Mouse (Mus musculus): ENCODE results near the gene Fbxw19.
"Not testable (repeated sequence)": the region's sequence is repeated elsewhere in the genome, so short reads cannot be mapped to it uniquely, and the experiment has no call there.

Fbxw19 gene

GRCm38 (mm10) chr9:109495775-109496174, at the start of gene Fbxw19:
Gene Fbxw19 (minus strand): TSS chr9:109495875.
- DNase-seq = not testable (repeated sequence)

GRCm38 (mm10) chr9:109523385-109524064, 27.9 kb upstream of the Fbxw19 start:
- DNase-seq = no peak

GRCm38 (mm10) chr9:109449040-109449439, 46.6 kb downstream of the Fbxw19 start, which contains the start of gene Fbxw16:
Gene Fbxw16 (minus strand): TSS chr9:109449140.
- no peak for DNase-seq

GRCm38 (mm10) chr9:109432956-109433355, 62.7 kb downstream of the Fbxw19 start:
- DNase-seq = no peak

Measured in right cerebral cortex, postnatal 25 days (tissue).